Comparison of ENCODE assay signal across 26 mouse cellular contexts in the genomic region with DNA sequence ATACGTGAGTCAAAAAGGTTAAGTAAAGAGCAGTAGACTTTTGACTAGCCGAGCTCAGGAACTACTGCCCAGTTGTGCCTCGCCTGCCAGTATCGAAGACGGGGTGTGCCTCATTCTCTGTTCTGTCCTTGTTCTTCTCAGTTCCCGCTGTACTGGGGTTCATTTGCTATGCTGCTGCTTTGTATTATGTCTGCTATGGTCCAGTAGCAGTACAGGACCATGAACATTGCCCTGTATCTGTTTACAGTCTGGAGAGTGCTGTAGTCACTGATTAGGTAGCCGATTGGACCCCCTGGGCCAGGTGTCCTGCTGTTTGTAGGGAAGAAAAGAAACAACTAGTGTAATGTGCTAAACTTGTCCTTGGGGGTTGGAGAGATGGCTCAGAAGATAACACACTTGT. TPM values are rescaled to one million over a fixed set of nuclear protein-coding genes. Genes with fewer than 3 reads are reported as not detected.
A peak's percentile ranks its signal among the peaks of the same experiment; 100 is the strongest.
DNase-seq lines count a peak whose midpoint lies in the region; ATAC-seq and TF ChIP-seq lines count a peak whose summit lies in the region.
"Had no signal": no experiment of that assay in that cellular context is flagged by ENCODE, and none has a peak within 500 bp of the region (broad histone marks: within the 10 kb centered on the region; RNA-seq: fewer than 3 reads in every experiment).

No protein-coding gene starts in this region.

- no peak overlapping the region for H3K9ac ChIP-seq in liver, embryonic 11.5 days (ENCODE audit: low read depth, low read length)
- no peak overlapping the region for H3K9ac ChIP-seq in liver, embryonic 16.5 days (ENCODE audit: low read depth, low read length)
- H3K9ac ChIP-seq: embryonic facial prominence, embryonic 12.5 days; hindbrain, embryonic 15.5 days; limb, embryonic 12.5 days; neural tube, embryonic 15.5 days; stomach, embryonic 15.5 days had no signal

- H3K36me3 ChIP-seq in kidney, adult 2 months (ENCODE audit: control insufficient read depth, insufficient read depth, low read length): no peaks in the 10 kb centered on the region
- H3K36me3 ChIP-seq in liver, embryonic 11.5 days (ENCODE audit: control insufficient read depth, insufficient read depth, low read length): peaks cover 3% of the 10 kb centered on the region; the same call in 1 of the 2 replicates
- no peaks in the 10 kb centered on the region for H3K36me3 ChIP-seq in liver, embryonic 16.5 days (ENCODE audit: control insufficient read depth, insufficient read depth)
- peaks cover 29% of the 10 kb centered on the region for H3K36me3 ChIP-seq in hindbrain, embryonic 10.5 days
- H3K36me3 ChIP-seq: hindbrain, embryonic 15.5 days had no signal

- no peak overlapping the region for H3K4me3 ChIP-seq in kidney, adult 2 months (ENCODE audit: insufficient read depth, low read depth, low read length)
- no peak overlapping the region for H3K4me3 ChIP-seq in liver, embryonic 11.5 days (ENCODE audit: low read depth, low read length)
- H3K4me3 ChIP-seq in liver, embryonic 16.5 days (ENCODE audit: low read depth, low read length): no peak overlapping the region
- H3K4me3 ChIP-seq in hindbrain, embryonic 10.5 days: no peak overlapping the region
- H3K4me3 ChIP-seq: embryonic facial prominence, embryonic 12.5 days; hindbrain, embryonic 15.5 days; limb, embryonic 12.5 days; neural tube, embryonic 15.5 days; stomach, embryonic 15.5 days had no signal

- 62% methylated on average over 7 of the region's 7 CpGs for WGBS in kidney, adult 2 months
- 95% methylated on average over 7 of the region's 7 CpGs for WGBS in liver, embryonic 11.5 days
- WGBS in liver, embryonic 16.5 days (ENCODE audit: insufficient replicate concordance): 74% methylated on average over 7 of the region's 7 CpGs
- 94% methylated on average over 7 of the region's 7 CpGs for WGBS in hindbrain, embryonic 10.5 days

- H3K27ac ChIP-seq in kidney, adult 2 months (ENCODE audit: insufficient read depth, low read depth, low read length): peak overlapping the region; percentile 30; the same call in 1 of the 2 replicates
- H3K27ac ChIP-seq in liver, embryonic 11.5 days (ENCODE audit: low read depth, low read length): no peak overlapping the region
- H3K27ac ChIP-seq in liver, embryonic 16.5 days (ENCODE audit: low read length): no peak overlapping the region
- H3K27ac ChIP-seq in hindbrain, embryonic 10.5 days: no peak overlapping the region
- H3K27ac ChIP-seq: embryonic facial prominence, embryonic 12.5 days; hindbrain, embryonic 15.5 days; limb, embryonic 12.5 days; neural tube, embryonic 15.5 days; stomach, embryonic 15.5 days had no signal

- H3K4me2 ChIP-seq in liver, embryonic 11.5 days: no peak overlapping the region
- no peak overlapping the region for H3K4me2 ChIP-seq in liver, embryonic 16.5 days (ENCODE audit: low read depth, low read length)
- H3K4me2 ChIP-seq: embryonic facial prominence, embryonic 12.5 days; heart, embryonic 11.5 days; hindbrain, embryonic 15.5 days; limb, embryonic 12.5 days; neural tube, embryonic 15.5 days; stomach, embryonic 15.5 days had no signal

- no peaks in the 10 kb centered on the region for H3K9me3 ChIP-seq in liver, embryonic 11.5 days (ENCODE audit: control insufficient read depth, low read length)
- no peaks in the 10 kb centered on the region for H3K9me3 ChIP-seq in liver, embryonic 16.5 days (replicated peaks; ENCODE audit: control insufficient read depth, low read length)
- H3K9me3 ChIP-seq in hindbrain, embryonic 10.5 days: no peaks in the 10 kb centered on the region
- H3K9me3 ChIP-seq: embryonic facial prominence, embryonic 12.5 days; hindbrain, embryonic 15.5 days; limb, embryonic 12.5 days; neural tube, embryonic 15.5 days; stomach, embryonic 15.5 days had no signal

- H3K27me3 ChIP-seq in kidney, adult 2 months (replicated peaks; ENCODE audit: control insufficient read depth, insufficient read depth, low read length): no peaks in the 10 kb centered on the region
- H3K27me3 ChIP-seq in liver, embryonic 11.5 days (replicated peaks; ENCODE audit: control insufficient read depth, insufficient read depth, low read length): no peaks in the 10 kb centered on the region
- no peaks in the 10 kb centered on the region for H3K27me3 ChIP-seq in liver, embryonic 16.5 days (ENCODE audit: control insufficient read depth, insufficient read depth, low read depth, low read length)
- no peaks in the 10 kb centered on the region for H3K27me3 ChIP-seq in hindbrain, embryonic 10.5 days (ENCODE audit: insufficient read depth, poor library complexity, severe bottlenecking)
- H3K27me3 ChIP-seq: embryonic facial prominence, embryonic 12.5 days; hindbrain, embryonic 15.5 days; limb, embryonic 12.5 days; neural tube, embryonic 15.5 days; stomach, embryonic 15.5 days had no signal

- no peak for TF ChIP-seq CTCF in kidney, adult 2 months (conservative IDR thresholded peaks at IDR 0.05; ENCODE audit: insufficient read depth, insufficient read length, low read depth, low read length)

- peak; percentile 45 for DNase-seq in kidney, adult 2 months
- no peak for DNase-seq in kidney, adult 18-20 months
- DNase-seq in kidney, postnatal 14 days: peak; percentile 28
- no peak for DNase-seq in liver, embryonic 11.5 days (ENCODE audit: low spot score)
- DNase-seq in hindbrain, embryonic 10.5 days (ENCODE audit: low spot score): no peak
- DNase-seq in left cerebral cortex, adult 8-10 months (ENCODE audit: low spot score in 2 of 2): no peak
- DNase-seq: adrenal gland, postnatal 25 days; cerebellum, adult 11-12 months; cerebellum, adult 9-11 months; embryo, embryonic 11 days; gastrocnemius, postnatal 25 days; heart, adult 18-20 months; layer of hippocampus, adult 9-11 months; lung, adult 2 months; lung, postnatal 10 days; midbrain, embryonic 14.5 days; retina, postnatal 1 day; right cerebral cortex, postnatal 25 days had no signal

- peaks cover 9% of the 10 kb centered on the region; the same call in 1 of the 2 replicates for H3K4me1 ChIP-seq in kidney, adult 2 months (ENCODE audit: control insufficient read depth, insufficient read depth, low read length)
- peaks cover 8% of the 10 kb centered on the region for H3K4me1 ChIP-seq in liver, embryonic 11.5 days (replicated peaks; ENCODE audit: control insufficient read depth, insufficient read depth, low read length)
- no peaks in the 10 kb centered on the region; the same call in 1 of the 2 replicates for H3K4me1 ChIP-seq in liver, embryonic 16.5 days (ENCODE audit: control insufficient read depth, low read depth, low read length)
- H3K4me1 ChIP-seq in hindbrain, embryonic 10.5 days (replicated peaks): no peaks in the 10 kb centered on the region
- H3K4me1 ChIP-seq: embryonic facial prominence, embryonic 12.5 days; hindbrain, embryonic 15.5 days; limb, embryonic 12.5 days; neural tube, embryonic 15.5 days; stomach, embryonic 15.5 days had no signal

- peak; percentile 44; the same call in 1 of the 2 replicates for ATAC-seq in liver, embryonic 11.5 days (replicated peaks; ENCODE audit: low FRiP score)
- ATAC-seq in liver, embryonic 16.5 days (ENCODE audit: low read depth): peak; percentile 87
- ATAC-seq: forebrain, embryonic 14.5 days had no signal

- TF ChIP-seq POLR2A in kidney, adult 2 months (IDR thresholded peaks at IDR 0.05; ENCODE audit: low read depth, low read length): no peak

RNA-seq across cellular contexts. Expression of gene Zzz3, which starts 42.8 kb away (rescaled TPM):
- polyA plus RNA-seq in kidney, adult 2 months (2012; rRNA removed): 19.1 and 19.5 TPM in 2 replicates
- polyA plus RNA-seq in liver, embryonic 11.5 days (2014; fragmentation: Nextera tagmentation; extraction: Ambion mirVana): 45.5 and 45.7 TPM in 2 replicates
- 11.3 and 12.3 TPM in 2 replicates for polyA plus RNA-seq in liver, embryonic 16.5 days (2015; fragmentation: Nextera tagmentation; extraction: Ambion mirVana)
- 41.3 and 54.3 TPM in 2 replicates for polyA plus RNA-seq in hindbrain, embryonic 10.5 days (2016; fragmentation: Nextera tagmentation; extraction: Ambion mirVana)
- total RNA-seq in left cerebral cortex, adult 8-10 months (2022): 10 to 100 TPM; 48.1 to 52.1 (median 49.2) TPM

Comparison
In these comparisons a context has a peak if more than half of its experiments do, and no peak if none do; other contexts are left out.
1. DNase-seq: peak in kidney, adult 2 months (single experiment) and kidney, postnatal 14 days (single experiment); none in kidney, adult 18-20 months (single experiment), liver, embryonic 11.5 days (single experiment), hindbrain, embryonic 10.5 days (single experiment) and left cerebral cortex, adult 8-10 months (0 of 2).